Mouse (Mus musculus) lung, postnatal 10 days (tissue): ENCODE data around the gene Teddm2.
"Not testable (repeated sequence)": the region's sequence is repeated elsewhere in the genome, so short reads cannot be mapped to it uniquely, and the experiment has no call there.

Source experiments
- DNase-seq: peaks from one replicate; pipeline ENCODE4 v3.0.0; 2021

Teddm2 gene

DNA sequence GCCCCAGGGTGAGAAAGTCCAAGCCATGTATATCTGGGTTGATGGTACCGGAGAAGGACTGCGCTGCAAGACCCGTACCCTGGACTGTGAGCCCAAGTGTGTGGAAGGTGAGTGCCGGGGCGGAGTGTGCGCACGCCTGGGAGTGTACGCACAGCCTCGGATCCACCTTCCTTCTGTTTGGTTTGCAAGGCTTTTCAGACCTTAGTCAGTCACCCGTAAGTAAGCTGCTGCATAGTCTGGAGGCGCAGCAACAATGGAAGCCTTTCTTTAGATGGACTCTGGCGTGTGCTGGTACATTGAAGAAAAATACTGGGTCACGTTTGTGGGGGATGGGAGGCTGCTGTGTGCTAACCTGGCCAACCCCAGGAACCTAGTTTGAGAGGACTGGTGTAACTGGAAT, 3.0 kb upstream of the Teddm2 start:
- DNase-seq = no peak

DNA sequence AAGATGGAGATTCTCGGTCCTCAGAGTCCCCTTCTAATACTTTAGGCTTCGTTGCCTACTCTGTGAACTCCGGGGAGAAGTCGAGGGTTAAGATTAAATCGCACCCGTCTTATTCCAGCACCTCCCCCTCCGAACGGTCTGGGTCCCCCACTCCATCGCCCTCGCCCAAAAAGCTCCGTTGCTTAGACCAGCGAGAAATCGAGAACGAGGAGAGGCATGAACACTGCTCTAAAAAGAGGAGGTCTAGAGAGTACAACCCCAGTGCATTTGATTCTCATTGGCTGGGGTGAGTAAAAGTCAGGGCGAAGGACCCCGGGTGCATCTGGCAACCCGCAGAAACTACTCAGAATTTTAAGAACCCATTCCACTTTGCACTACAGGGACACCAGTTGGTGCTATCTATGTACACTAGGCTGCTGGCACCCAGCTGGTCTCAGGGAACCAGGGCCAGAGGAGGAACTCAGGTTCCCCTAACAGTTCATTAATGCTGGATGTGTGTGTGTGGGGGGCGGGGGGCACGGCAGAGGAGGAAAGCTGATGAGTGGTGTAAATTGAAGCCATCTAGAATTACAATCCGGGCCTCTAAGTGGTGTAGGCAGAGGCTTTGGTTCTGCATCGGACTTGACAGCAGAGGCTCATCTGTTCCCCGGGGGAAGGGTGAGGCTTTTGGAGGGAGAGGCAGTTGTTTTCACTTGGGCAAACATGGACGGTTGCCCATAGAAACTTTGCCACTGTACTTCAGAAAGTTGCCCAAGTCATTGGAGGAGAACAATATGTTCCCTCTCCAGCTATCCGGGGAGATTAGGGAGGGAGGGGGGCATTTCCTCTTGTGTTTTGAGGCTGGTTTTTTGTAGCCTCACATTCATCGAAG, 1.1 kb upstream of the Teddm2 start:
- DNase-seq = peak; percentile 84

- DNase-seq = no peak
Observed at GRCm38 (mm10) chr1:153900381-153900780, 353 bp upstream of the Teddm2 start.

- no peak for DNase-seq
Observed at GRCm38 (mm10) chr1:153898989-153899730, 868 bp downstream of the Teddm2 start.

DNA sequence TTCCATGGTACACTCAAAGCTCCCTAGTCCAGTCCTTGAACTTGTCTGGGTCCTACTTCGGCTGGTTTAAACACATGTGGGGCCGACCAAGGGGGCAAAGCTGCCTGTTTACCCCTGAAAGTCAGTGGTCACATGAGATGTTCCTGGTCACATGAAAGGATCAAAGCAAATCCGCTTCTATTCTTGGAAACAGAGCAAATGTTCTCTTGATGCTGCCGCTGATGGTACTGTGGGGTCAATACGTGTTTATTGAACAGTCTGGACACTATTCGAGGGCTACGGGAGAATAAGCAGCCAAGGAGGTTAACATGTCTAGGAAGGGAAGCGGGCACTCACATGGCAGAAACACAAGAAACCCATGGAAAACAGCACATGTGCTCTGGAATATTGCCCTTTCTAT, 2.8 kb downstream of the Teddm2 start:
- DNase-seq = no peak

DNA sequence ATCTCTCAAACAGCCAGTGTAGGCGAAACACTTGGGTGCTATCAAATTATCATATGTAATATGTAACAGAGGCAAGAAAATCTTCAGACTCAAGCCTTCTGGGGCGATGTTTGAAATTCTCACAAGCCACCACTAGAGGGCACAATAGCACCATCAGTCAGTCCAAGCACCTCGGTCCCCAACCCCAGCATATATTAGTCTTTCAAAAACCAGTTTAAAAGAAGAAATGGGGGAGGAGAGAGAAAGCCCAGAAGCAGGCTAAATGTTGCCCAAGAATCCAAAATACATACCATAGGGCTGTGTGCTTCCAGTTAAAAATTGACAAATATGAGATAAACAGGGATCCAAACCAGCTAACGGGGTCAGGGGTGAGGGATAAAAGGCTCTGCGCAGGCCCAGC, 5.0 kb downstream of the Teddm2 start:
- DNase-seq = peak; percentile 84

GRCm38 (mm10) chr1:153894201-153894893, 5.7 kb downstream of the Teddm2 start:
- DNase-seq = peak; percentile 27

- no peak for DNase-seq
Observed at GRCm38 (mm10) chr1:153893746-153894145, 6.3 kb downstream of the Teddm2 start.

GRCm38 (mm10) chr1:153891442-153891841, 8.6 kb downstream of the Teddm2 start, which contains the start of gene Teddm1a:
Teddm1a (plus strand) TSS chr1:153891742.
- DNase-seq = no peak

DNA sequence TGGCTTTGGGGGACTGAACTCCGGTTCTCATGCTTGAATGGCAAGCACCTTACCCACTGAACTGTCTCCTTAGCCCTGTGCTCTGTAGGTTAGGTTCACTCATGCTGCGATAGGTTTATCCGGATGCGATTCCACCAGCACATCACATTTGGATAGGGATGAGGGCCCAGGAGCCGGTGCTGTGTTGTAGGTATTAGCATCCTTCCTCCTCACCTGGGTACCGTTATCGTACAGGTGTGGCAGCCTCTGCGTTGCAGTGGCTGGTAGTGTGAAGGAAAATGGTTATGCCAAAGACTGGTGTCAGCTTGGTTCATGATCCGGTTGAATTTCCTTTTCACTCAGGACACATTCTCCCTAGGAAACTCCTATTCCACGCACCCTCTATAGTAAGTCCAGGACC, 9.9 kb downstream of the Teddm2 start:
- DNase-seq = no peak

DNA sequence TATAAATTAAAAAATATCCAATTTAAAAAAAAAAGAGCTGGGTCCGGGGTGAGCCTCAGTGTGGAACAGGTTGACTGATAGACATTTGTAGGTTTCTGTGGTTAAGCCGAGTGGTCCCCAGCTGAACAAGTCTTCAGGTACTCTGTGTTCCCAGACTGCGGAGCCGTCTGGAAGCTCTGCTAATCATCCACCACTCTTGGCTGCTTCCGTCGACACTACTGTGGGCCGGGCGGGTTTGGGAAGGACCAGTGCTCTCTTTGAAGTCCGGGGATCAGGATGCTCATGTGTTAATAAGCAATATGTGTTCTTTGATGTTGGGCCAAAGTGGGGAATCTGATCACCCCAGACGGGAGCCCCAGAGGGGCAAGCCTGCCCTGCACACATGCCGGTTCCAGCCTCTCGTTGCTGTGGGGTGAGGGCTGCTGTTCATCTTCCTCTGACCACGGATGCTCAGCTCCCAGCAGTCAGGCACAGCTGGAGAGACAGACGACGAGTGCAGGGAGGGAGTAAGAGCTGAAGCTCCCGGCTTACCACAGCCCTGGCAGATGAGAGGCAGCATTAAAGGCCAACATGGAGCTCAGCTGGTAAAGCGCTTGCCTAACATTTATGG, 13.9 kb downstream of the Teddm2 start:
- no peak for DNase-seq

- not testable (repeated sequence) for DNase-seq
Observed at GRCm38 (mm10) chr1:153880391-153880790, 19.6 kb downstream of the Teddm2 start.

DNA sequence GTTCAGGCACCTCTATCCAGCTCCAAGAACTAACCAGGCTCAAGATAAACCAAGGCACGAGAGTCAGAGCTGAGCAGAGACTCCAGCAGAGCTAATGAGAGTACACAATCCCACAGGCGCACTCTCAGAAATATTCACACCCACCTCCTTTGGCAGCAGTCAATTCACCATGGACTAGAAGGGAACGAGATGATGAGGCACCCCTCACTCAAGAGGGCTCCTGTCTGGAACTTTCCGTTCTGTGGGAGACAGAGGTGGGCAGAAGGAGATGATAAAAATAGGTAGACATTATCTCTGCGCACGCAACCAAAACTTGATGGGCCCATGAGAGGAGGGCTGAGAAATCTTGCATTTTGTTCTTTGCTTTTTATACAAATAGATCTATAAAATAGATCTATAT, 26.0 kb downstream of the Teddm2 start, which contains the start of gene Teddm1b:
TSS of gene Teddm1b (plus strand) at position 301 of the 400 bp plus-strand sequence.
- no peak for DNase-seq

DNA sequence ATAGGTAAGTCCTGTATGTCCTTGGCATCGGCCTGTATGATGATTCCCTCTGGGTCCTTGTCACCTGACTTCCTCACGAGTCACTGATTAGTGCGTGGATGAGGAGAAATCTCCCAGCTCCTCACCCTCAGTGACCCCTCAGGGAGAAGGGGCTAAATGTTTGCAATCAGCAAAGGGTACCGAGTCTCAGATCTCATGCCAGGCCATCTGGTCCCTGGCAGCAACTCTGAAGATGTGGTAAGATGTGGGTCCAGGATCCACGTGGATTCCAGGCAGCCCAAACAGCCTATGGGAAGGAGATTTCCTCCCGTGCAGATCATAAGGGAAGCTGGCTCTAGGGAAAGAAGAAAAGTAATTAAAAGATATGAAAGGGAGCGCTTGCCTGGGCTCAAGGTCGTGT, 44.1 kb downstream of the Teddm2 start:
- no peak for DNase-seq

- not testable (repeated sequence) for DNase-seq
Observed at GRCm38 (mm10) chr1:153852696-153853095, 47.3 kb downstream of the Teddm2 start.

- peak; percentile 9 for DNase-seq
Observed at GRCm38 (mm10) chr1:153846867-153847266, 53.2 kb downstream of the Teddm2 start.

- no peak for DNase-seq
Observed at GRCm38 (mm10) chr1:153846420-153846819, 53.6 kb downstream of the Teddm2 start.

- DNase-seq = no peak
Observed at GRCm38 (mm10) chr1:153844042-153844441, 56.0 kb downstream of the Teddm2 start, which contains the start of gene Rgsl1. Rgsl1 (minus strand) TSS chr1:153844142.

DNA sequence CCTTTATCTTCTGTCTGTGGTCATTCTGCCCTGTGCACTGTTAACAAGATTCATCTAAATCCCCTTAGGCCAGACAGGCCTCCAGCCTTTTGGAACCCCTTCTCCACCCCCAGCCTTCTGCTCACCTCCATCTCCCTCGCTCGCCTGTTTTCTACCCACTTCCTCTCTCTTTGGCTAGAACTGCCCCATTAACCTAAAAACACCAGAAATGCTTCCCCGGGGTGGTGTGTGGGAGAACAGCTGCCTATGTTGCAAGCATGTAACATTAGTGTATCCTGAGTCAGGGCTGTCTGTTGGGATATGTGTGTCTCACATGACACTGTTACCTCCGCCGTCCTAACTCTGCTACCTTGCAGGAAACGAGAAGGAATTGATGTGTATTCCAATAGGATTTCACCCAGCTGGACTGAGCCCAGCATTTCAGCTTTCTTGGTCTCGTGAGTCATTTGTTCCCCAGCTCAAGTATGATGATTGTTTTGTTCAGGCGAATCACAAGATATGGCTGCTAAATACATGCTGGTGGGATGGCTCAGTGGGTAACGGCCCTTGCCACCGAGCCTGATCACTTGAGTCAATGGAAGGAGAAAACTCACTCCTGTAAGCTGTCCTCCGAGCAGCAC, 57.8 kb downstream of the Teddm2 start:
- no peak for DNase-seq

- no peak for DNase-seq
Observed at GRCm38 (mm10) chr1:153836036-153836435, 64.0 kb downstream of the Teddm2 start.

DNA sequence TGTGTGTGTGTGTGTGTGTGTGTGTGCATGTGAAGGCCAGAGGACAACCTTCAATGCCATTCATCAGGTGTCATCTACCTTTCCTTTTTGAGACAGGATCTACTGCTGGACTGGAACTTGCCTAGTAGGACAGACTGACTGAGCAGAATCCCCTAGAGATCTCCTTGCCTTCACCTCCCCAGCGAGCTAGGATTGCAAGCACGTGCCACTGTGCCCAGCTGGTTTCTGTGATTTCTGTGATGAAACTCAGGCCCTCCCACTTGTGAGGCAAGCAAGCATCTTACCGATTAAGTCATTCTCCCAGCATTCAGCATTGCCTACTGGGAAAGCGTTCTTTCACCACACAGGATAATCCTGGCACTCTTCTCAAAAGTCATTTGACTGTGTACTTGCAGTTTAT, 69.3 kb downstream of the Teddm2 start:
- DNase-seq = peak; percentile 15

DNA sequence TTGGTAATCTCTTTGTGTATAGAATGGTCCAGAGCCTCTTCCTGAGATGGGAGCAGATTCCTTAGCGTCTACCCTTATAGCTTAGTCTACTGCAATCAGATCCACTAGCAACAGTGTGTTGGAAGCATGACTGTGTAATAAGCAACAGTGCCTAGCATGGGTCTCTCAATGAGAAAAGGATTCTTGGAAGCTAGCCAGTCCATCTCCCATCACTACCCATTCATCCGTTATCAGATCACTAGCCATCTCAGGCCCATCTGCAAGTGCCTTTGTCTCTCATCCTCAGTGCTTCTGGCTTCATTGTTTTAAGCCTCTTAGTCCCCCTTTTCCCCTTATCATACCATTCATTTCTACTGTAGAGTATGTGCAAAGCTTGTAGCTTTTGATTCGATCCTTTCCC, 79.8 kb downstream of the Teddm2 start:
- DNase-seq = no peak
